Mouse (Mus musculus) spleen, adult 12 weeks (tissue): ENCODE data around the gene Cabp1.

Experiments
- DNase-seq: peaks from one replicate; pipeline ENCODE4 v3.0.0; 2022; ENCODE audit warnings: low spot score

Cabp1 gene

DNA sequence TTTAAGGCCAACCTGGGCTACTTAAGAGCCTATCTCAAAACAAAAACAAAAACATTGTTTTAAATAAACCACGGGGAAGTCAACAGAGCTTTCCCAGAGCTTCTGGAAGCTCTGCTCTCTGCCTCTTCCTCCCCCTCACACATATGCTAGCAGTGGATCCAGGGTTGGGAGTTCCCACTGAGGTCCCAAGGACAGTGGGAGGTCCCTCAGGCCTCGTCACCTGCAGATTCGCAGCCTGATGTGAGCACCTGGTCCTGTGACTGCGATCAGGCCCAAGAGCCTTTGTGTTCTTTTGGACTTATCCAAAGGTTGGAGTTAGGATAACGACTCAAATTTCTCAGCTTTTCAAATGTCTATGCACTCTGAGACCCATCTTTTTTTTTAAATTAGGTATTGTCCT is 14.4 kb upstream of the Cabp1 start:
- DNase-seq, result no peak

DNA sequence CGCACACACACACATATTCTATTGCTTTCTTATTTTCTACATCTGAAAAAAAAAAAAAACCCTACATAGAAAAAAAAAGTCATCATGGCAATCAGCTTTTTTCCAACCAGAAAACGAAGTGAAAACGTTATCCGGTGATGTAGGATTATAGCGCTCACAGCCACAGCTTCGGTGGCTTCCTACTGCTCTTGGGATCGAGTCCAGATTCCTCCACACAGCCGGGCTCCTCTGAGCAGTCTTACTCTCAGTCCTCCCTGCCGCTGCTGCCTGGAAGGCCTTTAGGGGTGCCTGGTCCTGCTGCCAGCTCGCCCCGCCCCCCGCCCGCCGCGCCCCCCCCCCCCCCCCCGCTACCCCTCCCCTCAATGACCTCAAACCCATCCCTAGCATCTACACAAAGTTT is 13.7 kb upstream of the Cabp1 start:
- DNase-seq, result no peak

DNA sequence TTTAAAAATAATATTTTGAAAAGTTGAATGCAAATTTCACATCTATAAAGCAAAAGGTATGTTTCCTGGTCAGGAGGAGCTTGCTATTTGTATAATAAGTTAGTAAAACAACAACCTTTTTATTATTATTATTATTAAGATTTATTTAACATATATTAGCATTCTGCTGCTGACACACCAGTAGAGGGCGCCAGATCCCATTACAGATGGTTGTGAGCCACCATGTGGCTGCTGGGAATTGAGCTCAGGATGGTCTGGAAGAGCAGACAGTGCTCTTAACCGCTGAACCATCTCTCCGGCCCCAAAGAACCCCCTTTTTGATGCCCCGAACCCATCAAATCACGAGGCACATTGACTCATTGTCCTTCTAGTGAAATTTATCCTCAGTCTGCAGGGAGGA is 13.1 kb upstream of the Cabp1 start:
- no peak for DNase-seq

DNA sequence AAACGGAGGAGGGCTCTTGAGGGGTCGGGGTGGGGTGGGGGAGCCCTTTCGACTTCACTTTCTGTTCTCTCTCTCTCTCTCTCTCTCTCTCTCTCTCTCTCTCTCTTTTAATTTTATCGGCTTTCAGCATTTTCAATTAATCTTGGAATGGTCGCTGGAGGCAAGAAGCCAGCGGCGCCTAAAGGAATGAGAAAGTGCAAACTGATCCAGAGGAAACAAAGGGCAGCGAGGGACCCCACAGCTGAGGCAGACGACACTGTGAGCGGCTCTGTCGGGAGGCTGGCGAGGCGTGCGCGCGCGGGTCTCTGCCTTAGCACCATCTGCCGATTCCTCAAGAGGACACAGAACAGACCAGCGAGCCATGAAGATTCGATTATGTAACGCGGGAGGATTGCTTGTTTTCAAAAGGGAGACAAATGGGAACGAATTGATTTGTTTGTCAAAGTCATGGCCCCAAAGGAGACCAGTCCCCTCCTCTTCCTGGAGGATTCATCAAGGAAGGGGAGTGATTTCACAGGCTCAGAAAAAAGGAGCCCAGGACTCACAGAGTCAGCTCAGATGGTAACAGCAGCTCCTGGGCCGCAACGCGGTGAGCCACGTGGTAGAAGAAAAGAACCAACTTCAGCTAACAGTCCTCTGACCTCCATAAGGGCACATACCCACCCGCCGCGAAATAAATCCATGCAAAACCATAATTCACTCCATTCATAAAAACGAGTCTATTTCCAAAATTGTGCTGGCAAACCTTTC is 10.6 kb upstream of the Cabp1 start:
- DNase-seq, result no peak

DNA sequence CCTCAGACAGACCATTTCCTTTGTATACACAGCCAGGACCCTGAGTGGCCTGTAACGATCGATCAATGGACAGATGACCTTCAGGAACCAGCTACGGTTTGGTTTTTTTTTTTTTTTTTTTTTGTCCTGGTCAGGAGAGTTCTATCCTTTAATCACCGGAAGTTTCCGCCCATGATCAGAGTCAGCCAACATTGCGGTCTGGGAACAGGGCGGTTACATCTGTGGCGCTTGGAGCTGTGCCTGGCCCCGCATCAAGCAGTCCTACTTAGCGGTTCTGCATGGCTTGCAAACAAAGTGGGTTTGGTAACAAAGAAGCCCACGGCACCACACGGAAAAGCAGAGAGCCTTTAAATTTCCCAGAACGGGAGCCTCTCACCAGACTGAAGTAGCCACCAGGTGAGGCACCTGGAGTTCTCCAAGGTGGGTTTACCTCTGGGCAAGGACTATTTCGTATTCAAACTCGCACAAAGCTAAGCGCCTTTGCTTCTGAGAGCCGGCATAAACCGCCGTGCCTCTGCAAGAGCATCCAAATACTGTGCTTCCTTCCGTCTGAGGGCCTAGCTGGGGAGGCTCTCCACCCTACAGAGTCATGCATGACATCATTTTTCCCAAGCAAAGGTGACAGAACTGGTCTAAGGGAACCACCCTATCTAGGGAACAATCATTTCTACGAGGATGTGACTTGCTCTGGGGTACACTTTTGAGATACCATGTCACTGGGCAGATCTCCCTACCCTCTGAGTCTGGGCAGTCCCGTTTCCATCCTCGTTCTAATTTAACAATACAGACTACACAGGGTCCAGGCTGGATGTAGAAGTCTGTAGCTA is 9.8 kb upstream of the Cabp1 start:
- DNase-seq, result no peak

DNA sequence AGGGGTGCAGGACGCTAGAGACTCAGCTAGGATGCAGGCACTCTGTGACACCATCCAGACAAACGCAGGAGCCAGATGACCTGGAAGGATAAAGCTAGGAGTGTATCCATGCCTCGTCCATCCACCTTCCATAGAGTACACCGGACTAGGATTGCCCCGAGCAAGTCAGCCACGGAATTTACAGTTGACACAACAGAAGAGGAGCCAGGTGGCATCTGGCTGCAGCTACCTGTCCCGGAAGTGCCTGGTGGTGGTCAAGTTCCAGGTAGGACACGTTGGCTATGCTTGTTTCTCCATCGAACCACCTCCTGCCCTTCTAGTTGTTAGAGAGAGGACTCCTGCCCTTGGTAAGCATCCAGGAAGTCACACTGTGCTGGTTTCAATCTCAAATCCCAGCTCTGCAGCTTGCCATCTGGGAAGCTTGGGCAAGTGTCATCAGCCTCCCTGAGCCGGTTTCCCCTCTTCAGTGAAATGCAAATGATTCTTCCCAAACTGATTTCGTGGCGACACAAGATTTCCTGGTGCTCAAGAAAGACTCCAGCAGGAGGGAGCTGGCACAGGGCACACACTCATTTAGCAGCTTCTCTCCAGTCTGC is 543 bp upstream of the Cabp1 start:
- no peak for DNase-seq

DNA sequence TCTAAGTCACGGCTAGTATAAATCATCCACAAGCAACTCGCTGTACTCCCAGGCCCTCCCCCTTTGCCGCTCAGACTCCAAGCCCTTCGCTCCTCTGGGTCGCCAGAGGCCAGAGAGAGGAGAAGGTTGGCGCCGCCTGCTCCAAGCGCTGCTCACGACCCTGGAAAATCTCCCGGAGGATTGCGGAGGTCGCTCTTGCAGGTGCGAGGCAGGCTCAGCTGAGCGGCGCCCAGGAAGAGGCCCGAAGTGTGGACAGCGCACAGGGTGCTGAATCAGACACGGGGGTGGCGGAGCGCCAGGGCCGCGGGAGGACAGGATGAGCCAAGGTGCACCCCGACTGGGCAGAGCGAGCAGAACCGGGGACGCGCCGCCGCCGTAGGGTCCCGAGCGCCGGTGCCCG is 955 bp downstream of the Cabp1 start:
- DNase-seq, result peak; percentile 27

DNA sequence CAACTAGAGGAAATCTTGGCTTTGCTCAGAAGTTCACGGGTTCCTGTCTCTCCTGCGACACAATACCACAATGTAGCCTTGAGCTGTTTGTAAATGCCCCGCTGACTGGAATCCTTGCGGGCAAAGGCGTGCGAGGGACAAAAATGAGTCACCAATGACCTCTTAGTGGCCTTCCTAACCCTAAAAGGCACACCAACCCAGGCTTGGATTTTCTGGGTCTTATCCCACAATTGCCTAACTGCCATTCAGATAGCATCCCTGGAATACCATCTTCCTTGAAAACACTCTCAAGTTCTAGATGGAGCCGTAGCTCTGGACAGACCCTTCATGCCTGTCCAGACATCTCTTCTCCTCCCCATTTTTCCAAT is 1.4 kb downstream of the Cabp1 start:
- no peak for DNase-seq

DNA sequence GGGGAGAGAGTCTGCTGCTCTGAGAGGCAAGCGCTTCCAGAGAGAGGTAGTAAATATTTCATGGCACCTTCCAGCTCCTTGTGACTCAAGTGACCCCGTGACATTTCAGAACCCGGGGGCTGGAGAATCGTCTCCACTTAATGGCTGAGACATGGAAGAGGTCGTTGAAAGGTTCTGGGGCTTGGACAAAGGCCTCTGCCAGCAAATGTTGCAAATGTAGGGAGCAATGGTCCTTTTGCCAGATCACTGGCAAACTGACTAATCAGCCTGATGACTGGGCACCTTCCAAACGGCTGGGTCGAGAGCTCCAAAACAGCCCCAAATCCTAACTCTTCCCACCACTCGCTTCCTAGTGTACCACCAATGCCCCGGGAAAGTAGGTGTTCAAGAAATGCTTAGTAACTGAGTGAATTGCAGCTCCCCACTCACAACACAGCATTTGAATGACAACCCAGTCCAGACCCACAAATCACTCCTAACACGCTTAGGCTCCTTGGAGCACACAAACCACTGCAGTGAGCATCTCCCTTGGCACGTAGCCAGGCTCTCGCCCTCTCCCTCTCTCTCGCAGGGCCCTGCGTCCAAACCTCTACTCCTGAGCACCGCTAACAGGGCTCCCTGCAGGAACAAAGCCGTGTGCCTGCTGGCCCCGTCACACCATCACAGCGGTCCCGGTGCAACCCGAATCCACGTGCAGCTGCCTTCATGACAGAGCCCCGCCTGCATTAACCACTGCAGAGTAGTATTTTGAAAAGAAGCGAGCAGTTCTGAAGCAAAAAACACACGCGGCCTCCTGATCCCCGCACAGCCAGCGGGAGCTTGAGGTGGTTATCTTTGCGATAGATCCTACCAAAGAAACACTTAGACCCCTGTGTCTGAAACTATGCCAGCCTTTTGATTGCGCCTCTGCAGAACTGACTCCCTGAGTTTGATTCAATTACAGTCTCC is 2.0 kb downstream of the Cabp1 start:
- no peak for DNase-seq

DNA sequence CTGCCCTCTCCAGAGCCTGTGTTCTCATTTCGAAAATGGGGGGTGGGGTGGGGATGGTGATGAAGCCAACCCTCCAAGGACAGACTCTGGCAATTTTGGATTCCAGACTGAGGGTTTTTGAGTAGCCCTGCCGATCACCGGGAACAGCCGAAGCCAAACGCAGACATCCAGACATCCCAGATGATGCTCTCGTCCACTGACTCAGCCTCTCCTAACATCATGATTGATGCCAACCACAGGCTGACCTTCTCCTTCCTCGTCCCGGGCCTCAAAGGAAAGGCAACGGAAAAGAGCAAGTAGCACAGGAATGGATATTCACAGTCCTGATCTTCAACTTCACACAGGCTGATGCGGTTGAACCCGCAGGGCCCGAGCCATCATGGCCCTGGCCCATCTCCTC is 4.1 kb downstream of the Cabp1 start:
- no peak for DNase-seq

DNA sequence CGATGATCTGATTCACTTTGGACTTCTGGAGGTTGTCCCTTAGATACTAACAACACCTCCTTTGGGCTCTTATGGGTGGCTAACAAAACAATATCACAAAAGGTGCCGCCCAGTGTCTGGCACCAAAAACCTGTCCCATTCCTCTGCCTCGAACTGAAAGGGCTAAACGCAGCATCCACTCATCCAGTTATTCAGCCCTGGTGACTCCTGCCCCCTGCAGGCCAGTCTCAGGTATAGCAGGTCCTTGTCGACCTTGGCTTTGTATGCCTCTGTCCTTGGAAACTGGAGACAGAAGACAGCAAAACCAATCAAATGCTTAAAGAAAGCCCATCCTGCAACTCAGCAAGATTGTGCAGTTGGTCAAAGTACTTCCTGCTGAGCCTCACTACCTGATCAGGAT is 5.4 kb downstream of the Cabp1 start:
- DNase-seq, result no peak

DNA sequence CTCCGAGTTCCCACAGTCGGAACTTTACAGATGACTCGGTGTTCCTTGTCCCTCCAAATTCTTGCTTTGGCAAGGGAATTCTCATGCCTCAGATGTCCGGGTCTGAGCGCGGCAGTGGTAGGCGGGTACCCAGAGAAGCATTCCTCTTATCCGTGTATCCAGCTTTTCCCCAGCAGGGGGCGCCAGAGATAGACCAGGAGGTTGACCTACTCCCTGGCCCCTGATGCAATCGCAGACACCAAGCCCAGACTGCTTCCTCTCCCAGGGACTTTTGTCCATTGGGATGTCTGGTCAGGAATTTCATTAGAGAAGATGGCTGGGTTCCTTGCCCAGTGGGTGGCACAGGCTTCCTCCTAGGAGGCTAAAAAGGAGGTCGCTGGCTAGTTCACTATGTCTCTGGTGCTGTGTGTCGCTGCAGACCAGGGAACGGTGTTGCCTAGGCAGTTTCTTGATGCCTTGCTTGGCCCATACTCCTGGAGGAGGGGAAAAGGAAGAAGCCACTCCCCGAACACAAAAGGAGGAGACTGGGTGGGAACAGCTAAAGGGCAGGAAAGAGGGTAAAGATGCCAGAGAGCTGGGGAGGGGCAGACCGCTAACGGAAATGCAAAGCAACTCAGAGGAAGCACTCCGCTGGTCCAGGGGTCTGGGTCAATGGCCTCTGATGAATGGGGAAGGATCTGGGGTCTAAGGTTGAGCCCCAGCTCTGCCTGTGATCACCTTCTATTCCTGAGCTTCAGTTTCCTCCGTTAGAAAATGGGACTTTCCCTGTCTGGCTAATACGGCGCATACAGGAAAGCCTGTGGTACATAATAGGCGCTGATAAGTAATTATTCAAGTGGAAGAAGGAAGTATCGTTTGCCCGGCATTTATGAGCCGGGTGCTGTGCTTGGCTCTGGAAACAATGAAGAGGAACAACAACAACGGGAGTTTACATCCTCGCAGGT is 6.7 kb downstream of the Cabp1 start:
- DNase-seq, result peak; percentile 77

DNA sequence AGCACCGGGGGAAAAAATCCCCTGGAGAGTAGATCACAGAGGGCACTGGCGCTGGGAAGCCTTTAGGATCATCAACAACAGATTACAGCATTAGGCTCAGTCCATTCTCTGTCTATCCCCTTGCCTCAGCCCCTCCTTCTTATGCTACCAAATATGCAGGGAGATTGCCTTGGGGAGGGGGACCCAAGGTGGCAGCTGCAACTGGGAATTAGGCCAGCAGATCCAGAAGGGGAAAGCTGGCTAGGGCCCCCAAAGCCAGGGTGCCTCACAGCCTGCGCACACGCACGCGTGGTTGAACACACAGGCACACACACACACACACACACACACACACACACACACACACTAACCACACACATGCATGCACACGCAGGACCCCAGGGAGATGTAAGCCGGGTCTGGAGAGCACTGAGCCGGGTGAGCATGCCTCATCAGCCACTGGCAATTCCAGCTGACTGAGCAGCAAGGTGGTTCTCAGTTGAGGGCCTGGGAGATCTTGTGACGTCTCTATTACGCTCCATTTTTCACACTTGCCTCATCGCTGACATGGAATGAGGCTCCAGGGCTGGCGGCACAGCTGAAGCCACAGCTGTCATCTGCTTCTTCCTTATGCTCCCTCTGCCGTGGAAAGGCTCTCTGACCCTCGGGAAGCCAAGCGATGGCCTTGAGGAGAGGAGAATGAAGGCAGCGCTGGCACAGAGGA is 7.7 kb downstream of the Cabp1 start:
- no peak for DNase-seq

DNA sequence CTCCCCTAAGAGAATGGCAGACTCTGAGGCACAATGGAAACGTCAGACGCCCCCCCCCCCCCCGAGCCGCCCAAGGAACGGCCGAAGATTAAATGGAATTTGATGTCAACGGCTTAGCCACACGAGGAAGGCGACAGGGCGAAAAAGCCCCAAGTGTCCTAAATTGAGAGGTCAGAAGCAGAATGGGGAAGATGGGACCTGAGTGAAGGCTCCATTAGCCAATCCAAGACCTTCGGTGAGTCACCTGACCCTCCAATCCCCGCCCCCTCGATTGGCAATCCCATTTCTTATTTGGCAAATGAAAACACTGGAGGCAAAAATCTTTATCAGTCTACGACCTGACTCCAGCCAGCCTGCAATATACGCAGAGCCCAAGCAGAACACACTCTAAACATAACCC is 9.5 kb downstream of the Cabp1 start:
- no peak for DNase-seq

DNA sequence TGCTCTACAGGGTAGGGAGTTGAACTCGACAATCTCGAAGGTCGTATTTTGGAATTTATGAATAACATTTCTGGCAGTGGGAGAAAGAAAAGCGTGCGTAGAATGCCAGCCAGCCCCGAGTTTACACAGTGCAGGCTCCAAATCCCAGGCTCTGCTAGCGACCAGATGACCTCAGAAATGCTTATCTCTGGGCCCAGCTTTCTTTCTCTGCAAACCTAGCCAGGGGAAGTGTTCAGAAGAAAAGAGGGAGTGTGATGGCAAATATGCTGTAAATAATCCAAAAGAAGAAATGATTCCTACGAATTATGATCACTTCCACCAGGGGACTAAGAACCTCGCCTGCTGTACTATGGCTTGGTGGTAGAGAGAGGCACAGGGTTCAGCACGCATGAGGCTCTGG is 10.7 kb downstream of the Cabp1 start:
- no peak for DNase-seq

DNA sequence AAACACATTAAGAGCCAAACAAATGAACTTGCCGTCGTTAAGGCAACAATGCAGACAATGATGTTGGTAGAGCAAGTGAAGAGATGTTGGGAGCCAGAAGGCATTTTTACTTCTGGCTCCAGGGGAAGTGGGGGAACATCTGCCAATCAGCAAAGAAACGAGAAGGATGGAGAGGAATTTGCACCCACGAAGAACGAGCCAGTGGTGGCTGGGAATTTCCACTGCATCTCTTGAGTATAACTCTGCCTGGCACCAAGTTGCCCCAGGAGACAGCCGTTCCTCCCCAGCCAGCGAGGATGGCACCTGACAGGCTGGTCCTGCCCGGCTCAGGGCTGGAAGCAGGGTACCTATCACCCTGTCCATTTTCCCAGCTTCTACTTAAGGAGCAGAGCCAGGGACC is 11.3 kb downstream of the Cabp1 start:
- DNase-seq, result no peak

DNA sequence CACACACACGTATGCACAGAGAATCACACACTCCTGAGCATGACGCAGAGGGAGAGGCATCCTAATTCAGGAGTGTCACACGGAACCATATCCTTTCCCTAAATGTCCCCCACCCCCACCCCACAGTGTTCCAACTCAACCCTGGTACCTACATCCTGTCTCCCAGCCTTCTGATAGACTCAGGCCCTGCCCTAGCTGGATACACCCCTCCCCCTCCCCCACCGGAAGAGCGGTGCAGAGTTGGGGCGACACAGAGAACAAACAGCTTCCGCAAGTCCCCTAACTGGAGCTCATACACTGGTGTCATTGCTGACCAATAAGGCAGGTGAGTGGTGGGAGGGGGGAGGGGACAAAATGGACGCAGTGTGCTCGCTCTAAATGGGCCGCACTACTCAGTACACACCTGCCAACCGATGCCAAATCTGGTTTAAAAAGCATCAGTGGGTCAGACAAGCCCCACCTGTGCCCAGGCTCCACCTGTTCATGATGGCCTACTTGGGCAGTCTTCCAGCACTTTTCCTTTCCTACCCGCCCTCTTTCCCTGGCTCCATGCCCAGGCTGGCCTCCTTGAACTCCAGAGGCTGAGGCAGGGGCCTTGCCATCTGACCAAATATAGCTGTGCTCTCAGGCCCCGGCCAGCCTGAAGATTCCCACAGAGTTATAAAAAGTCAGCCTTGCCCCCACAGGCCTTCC is 12.8 kb downstream of the Cabp1 start:
- no peak for DNase-seq

DNA sequence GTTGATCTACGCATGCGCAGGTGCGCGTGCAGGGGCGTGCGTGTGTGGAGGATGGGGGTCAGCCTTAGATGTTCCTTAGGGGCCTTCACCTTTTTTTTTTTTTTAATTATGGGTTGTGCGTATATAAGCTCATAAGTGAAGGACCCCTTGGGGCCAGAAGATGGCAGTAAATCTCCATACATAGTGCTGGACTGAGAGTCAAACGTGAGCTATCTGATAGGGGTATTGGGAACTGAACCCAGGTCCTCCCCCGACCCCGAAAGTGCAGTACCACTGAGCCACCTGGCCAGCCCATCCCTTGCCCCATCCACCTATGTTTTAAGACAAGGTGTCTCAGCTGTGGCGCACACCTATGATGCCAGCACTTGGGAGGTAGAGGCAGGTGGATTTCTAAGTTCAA is 14.6 kb downstream of the Cabp1 start:
- no peak for DNase-seq

DNA sequence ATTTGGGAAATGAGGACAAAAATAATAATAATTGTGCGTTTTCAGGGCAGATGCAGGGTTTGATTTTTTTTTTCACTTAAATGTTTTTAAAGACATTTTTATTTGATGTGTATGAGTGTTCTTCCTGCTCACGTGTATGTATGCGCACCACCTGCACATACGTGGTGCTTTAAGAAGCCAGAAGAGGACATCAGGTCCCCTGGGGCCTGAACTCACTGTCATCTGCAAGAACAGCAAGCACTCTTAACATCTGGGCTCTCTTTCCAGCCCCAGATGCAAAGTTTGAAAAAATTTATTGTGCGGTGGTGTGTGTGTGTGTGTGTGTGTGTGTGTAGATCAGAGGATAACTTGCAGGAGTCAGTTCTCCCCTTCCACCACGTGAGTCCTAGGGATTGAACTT is 16.3 kb downstream of the Cabp1 start:
- no peak for DNase-seq

DNA sequence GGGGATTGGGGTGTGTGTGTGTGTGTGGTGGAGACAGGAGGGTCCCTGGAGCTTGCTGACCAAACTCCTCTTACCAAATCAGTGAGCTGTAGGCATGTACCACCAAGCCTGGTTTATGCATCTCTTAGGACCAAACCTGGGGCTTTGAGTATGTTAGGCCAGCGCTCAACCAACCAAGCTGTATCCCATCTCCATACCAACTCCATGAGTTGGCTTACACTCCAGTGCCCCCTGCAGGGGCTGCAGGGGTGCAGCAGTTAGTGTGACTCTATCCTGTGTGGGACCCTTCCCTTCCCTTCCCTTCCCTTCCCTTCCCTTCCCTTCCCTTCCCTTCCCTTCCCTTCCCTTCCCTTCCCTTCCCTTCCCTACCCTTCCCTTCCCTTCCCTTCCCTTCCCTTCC is 19.6 kb downstream of the Cabp1 start:
- DNase-seq, result no peak
